Mouse (Mus musculus) hindbrain, embryonic 10.5 days (tissue): Measurements from ENCODE around the gene Olfr1289. TPM values are rescaled to one million over a fixed set of nuclear protein-coding genes. Genes with fewer than 3 reads are reported as not detected.

Experiments used
- DNase-seq: peaks from one replicate; pipeline ENCODE4 v3.0.0-alpha.2; 2017; ENCODE audit warnings: low spot score
- H3K27ac ChIP-seq: fragments of 300-500 bp; sonication (generic); 2 replicates; pipeline ENCODE4 v1.5.1; 2016; ENCODE audit warnings: mild to moderate bottlenecking, moderate library complexity
- H3K27me3 ChIP-seq: fragments of 300-500 bp; sonication (generic); 2 replicates; pipeline ENCODE4 v1.6.1; 2016; ENCODE audit warnings: mild to moderate bottlenecking; ENCODE audit not compliant: poor library complexity, insufficient read depth, severe bottlenecking
- H3K36me3 ChIP-seq: fragments of 300-500 bp; sonication (generic); 2 replicates; pipeline ENCODE4 v1.6.1; 2016; ENCODE audit warnings: mild to moderate bottlenecking, moderate library complexity
- H3K4me1 ChIP-seq: fragments of 300-500 bp; sonication (generic); replicated peaks from 2 replicates; pipeline ENCODE4 v1.6.1; 2016; ENCODE audit warnings: mild to moderate bottlenecking
- H3K4me3 ChIP-seq: fragments of 300-500 bp; sonication (generic); 2 replicates; pipeline ENCODE4 v1.5.1; 2016; ENCODE audit warnings: mild to moderate bottlenecking, moderate library complexity
- H3K9me3 ChIP-seq: fragments of 300-500 bp; sonication (generic); 2 replicates; pipeline ENCODE4 v1.6.1; 2016; ENCODE audit warnings: mild to moderate bottlenecking, moderate library complexity
- WGBS: fragments of 180-500 bp; shearing (Covaris S2); methylation state at CpG from one replicate; pipeline ENCODE4 v1.1.7; 2016; 5-methylcytosine and 5-hydroxymethylcytosine counted together
- polyA plus RNA-seq: library from polyadenylated mRNA; unstranded; fragments of >200 nt; fragmentation: Nextera tagmentation; extraction: Ambion mirVana; gene quantifications from 2 replicates; pipeline ENCODE4 v1.2.1, GENCODE M21; 2016

Olfr1289 gene
- not detected in 2 replicates for polyA plus RNA-seq

- Histone ChIP-seq H3K27ac (no peak within 1 kb of the TSS), H3K9me3 (no peaks in the 10 kb centered on the region), H3K4me3 (no peak within 1 kb of the TSS), H3K4me1 (no peaks in the 10 kb centered on the region), H3K27me3 (no peaks in the 10 kb centered on the region), H3K36me3 (no peaks in the 10 kb centered on the region)
- DNase-seq: no peak
- 91% methylated on average over 1 of the region's 1 CpGs for WGBS
Measured at GRCm38 (mm10) chr2:111480519-111480918, at the start of gene Olfr1289. Gene Olfr1289, plus strand, starts transcription at chr2:111480819.

GRCm38 (mm10) chr2:111448842-111449241 lies 31.8 kb upstream of the Olfr1289 start, which contains the start of gene Olfr1287:
Gene Olfr1287, plus strand, starts transcription at chr2:111449142.
- Histone ChIP-seq H3K27me3 (no peaks in the 10 kb centered on the region), H3K4me1 (no peaks in the 10 kb centered on the region), H3K36me3 (no peaks in the 10 kb centered on the region), H3K4me3 (no peak within 1 kb of the TSS), H3K27ac (no peak within 1 kb of the TSS), H3K9me3 (no peaks in the 10 kb centered on the region)
- 71% methylated on average over 1 of the region's 1 CpGs for WGBS
- no peak for DNase-seq

GRCm38 (mm10) chr2:111473801-111474200 lies 6.8 kb upstream of the Olfr1289 start, which contains the start of gene Olfr1288:
Gene Olfr1288, plus strand, starts transcription at chr2:111474101.
- H3K27me3 ChIP-seq: no peaks in the 10 kb centered on the region
- WGBS: 92% methylated on average over 1 of the region's 1 CpGs
- no peak within 1 kb of the TSS for H3K4me3 ChIP-seq
- no peak within 1 kb of the TSS for H3K27ac ChIP-seq
- no peak for DNase-seq
- H3K36me3 ChIP-seq: no peaks in the 10 kb centered on the region
- H3K4me1 ChIP-seq: no peaks in the 10 kb centered on the region
- no peaks in the 10 kb centered on the region for H3K9me3 ChIP-seq

- Histone ChIP-seq H3K9me3 (no peaks in the 10 kb centered on the region), H3K36me3 (no peaks in the 10 kb centered on the region), H3K4me3 (no peak within 1 kb of the TSS), H3K4me1 (no peaks in the 10 kb centered on the region), H3K27ac (no peak within 1 kb of the TSS), H3K27me3 (no peaks in the 10 kb centered on the region)
- 83% methylated on average over 5 of the region's 5 CpGs for WGBS
- no peak for DNase-seq
Measured at GRCm38 (mm10) chr2:111493729-111494128, 13.1 kb downstream of the Olfr1289 start, which contains the start of gene Olfr1290. Gene Olfr1290, minus strand, starts transcription at chr2:111493829.

GRCm38 (mm10) chr2:111496880-111497279 lies 16.3 kb downstream of the Olfr1289 start, which contains the start of gene Olfr1291-ps1:
Gene Olfr1291-ps1, plus strand, starts transcription at chr2:111497180.
- no peak within 1 kb of the TSS for H3K27ac ChIP-seq
- no peaks in the 10 kb centered on the region for H3K4me1 ChIP-seq
- H3K4me3 ChIP-seq: no peak within 1 kb of the TSS
- 92% methylated on average over 3 of the region's 3 CpGs for WGBS
- H3K36me3 ChIP-seq: no peaks in the 10 kb centered on the region
- no peaks in the 10 kb centered on the region for H3K9me3 ChIP-seq
- H3K27me3 ChIP-seq: no peaks in the 10 kb centered on the region
- DNase-seq: no peak

GRCm38 (mm10) chr2:111517451-111517850 lies 36.8 kb downstream of the Olfr1289 start:
- H3K27ac ChIP-seq: no peak overlapping the region
- no peak for DNase-seq
- 85% methylated on average over 10 of the region's 10 CpGs for WGBS
- H3K4me1 ChIP-seq: no peaks in the 10 kb centered on the region
- peaks cover 11% of the 10 kb centered on the region for H3K9me3 ChIP-seq
- H3K27me3 ChIP-seq: no peaks in the 10 kb centered on the region
- H3K36me3 ChIP-seq: no peaks in the 10 kb centered on the region
- no peak overlapping the region for H3K4me3 ChIP-seq

GRCm38 (mm10) chr2:111524903-111525302 lies 44.3 kb downstream of the Olfr1289 start, which contains the start of gene Olfr1293-ps:
Gene Olfr1293-ps, plus strand, starts transcription at chr2:111525203.
- DNase-seq: no peak
- no peak within 1 kb of the TSS for H3K27ac ChIP-seq
- H3K27me3 ChIP-seq: no peaks in the 10 kb centered on the region
- H3K9me3 ChIP-seq: peaks cover 5% of the 10 kb centered on the region; the same call in 1 of the 2 replicates
- no peaks in the 10 kb centered on the region for H3K36me3 ChIP-seq
- no peaks in the 10 kb centered on the region for H3K4me1 ChIP-seq
- H3K4me3 ChIP-seq: no peak within 1 kb of the TSS
- WGBS: 88% methylated on average over 1 of the region's 1 CpGs

Other genes starting within 250 kb of the Olfr1289 start
- not detected in 2 replicates for gene Olfr1275, start 245.5 kb upstream of the Olfr1289 start, polyA plus RNA-seq
- not detected in 2 replicates for gene Olfr1276, start 226.3 kb upstream of the Olfr1289 start, polyA plus RNA-seq
- gene Olfr1277, start 206.7 kb upstream of the Olfr1289 start, polyA plus RNA-seq: not detected in 2 replicates
- not detected in 2 replicates for gene Olfr1278, start 190.7 kb upstream of the Olfr1289 start, polyA plus RNA-seq
- gene Olfr1279, start 180.2 kb upstream of the Olfr1289 start, polyA plus RNA-seq: not detected in 2 replicates
- gene Olfr1280, start 166.8 kb upstream of the Olfr1289 start, polyA plus RNA-seq: not detected in 2 replicates
- not detected in 2 replicates for gene Olfr1281, start 154.3 kb upstream of the Olfr1289 start, polyA plus RNA-seq
- not detected in 2 replicates for gene Olfr1282, start 144.7 kb upstream of the Olfr1289 start, polyA plus RNA-seq
- not detected in 2 replicates for gene Olfr1283, start 114.0 kb upstream of the Olfr1289 start, polyA plus RNA-seq
- not detected in 2 replicates for gene Olfr1284, start 105.3 kb upstream of the Olfr1289 start, polyA plus RNA-seq
- not detected in 2 replicates for gene Olfr1286, start 57.7 kb upstream of the Olfr1289 start, polyA plus RNA-seq
- gene Olfr1287, start 31.7 kb upstream of the Olfr1289 start, polyA plus RNA-seq: not detected in 2 replicates
- gene Olfr1288, start 6.7 kb upstream of the Olfr1289 start, polyA plus RNA-seq: not detected in 2 replicates
- gene Olfr1290, start 13.0 kb downstream of the Olfr1289 start, polyA plus RNA-seq: not detected in 2 replicates
- not detected in 2 replicates for gene Olfr1291-ps1, start 16.4 kb downstream of the Olfr1289 start, polyA plus RNA-seq
- gene Olfr1293-ps, start 44.4 kb downstream of the Olfr1289 start, polyA plus RNA-seq: not detected in 2 replicates
- gene Olfr1294, start 59.5 kb downstream of the Olfr1289 start, polyA plus RNA-seq: not detected in 2 replicates
- not detected in 2 replicates for gene Olfr1295, start 88.9 kb downstream of the Olfr1289 start, polyA plus RNA-seq
- gene Olfr1297, start 145.7 kb downstream of the Olfr1289 start, polyA plus RNA-seq: not detected in 2 replicates
- gene Olfr1298, start 168.4 kb downstream of the Olfr1289 start, polyA plus RNA-seq: not detected in 2 replicates
- gene Olfr1299, start 180.6 kb downstream of the Olfr1289 start, polyA plus RNA-seq: not detected in 2 replicates